Mouse (Mus musculus): ENCODE measurements at regions not wholly inside any gene's neighbourhood (a gene's known extent, or its start where the extent isn't known, plus 50 kb on each side); places are given as distances from the start of the nearest gene placed in this dataset.

DNA sequence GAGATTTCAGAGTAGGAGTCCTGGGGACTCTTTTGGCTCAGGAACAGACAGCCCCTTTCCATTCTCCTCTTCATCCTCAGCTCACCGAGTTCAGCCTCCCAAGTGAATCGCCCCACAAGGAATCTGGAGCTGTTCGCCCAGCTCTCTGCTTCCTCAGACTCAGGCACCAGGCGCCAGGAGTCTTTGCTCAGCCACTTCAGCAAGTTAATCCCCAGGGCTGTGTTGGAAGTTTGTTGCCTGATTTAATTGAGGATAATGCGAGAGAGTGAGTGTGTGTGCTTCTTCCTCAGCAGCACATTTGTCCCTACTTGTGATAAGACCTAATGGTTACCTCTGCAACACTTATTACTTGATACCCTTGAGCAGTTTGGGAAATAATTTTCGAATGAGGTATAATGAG is 177.8 kb upstream of the Frmd6 start:
- TF ChIP-seq CTCF (IDR thresholded peaks at IDR 0.05; ENCODE audit: control insufficient read depth, insufficient read depth, insufficient read length) (no peak), CEBPB (IDR thresholded peaks at IDR 0.05; ENCODE audit: low read depth) (no peak), FOSL1 (IDR thresholded peaks at IDR 0.05; ENCODE audit: insufficient read depth, low read length, poor library complexity, severe bottlenecking) (no peak), USF1 (IDR thresholded peaks at IDR 0.05; ENCODE audit: low read depth) (no peak)

All from C2C12 (cell line).